ENCODE assay signal across 14 mouse cellular contexts in genomic region chr3:146607368-146607767, GRCm38 (mm10). TPM values are rescaled to one million over a fixed set of nuclear protein-coding genes. Genes with fewer than 3 reads are reported as not detected.
DNase-seq lines count a peak whose midpoint lies in the region; ATAC-seq and TF ChIP-seq lines count a peak whose summit lies in the region.
"Had no signal": no experiment of that assay in that cellular context is flagged by ENCODE, and none has a peak within 500 bp of the region (broad histone marks: within the 10 kb centered on the region; RNA-seq: fewer than 3 reads in every experiment).

No protein-coding gene starts in this region.

- no peak overlapping the region for H3K4me2 ChIP-seq in hindbrain, embryonic 14.5 days (replicated peaks)
- no peak overlapping the region for H3K4me2 ChIP-seq in neural tube, embryonic 13.5 days
- H3K4me2 ChIP-seq in kidney, embryonic 15.5 days, result no peak overlapping the region
- H3K4me2 ChIP-seq: liver, embryonic 15.5 days had no signal

- H3K4me3 ChIP-seq in hindbrain, embryonic 14.5 days (replicated peaks; ENCODE audit: low read length), result no peak overlapping the region
- H3K4me3 ChIP-seq in neural tube, embryonic 13.5 days, result no peak overlapping the region
- H3K4me3 ChIP-seq in kidney, embryonic 15.5 days (replicated peaks), result no peak overlapping the region
- H3K4me3 ChIP-seq: liver, embryonic 15.5 days had no signal

- no peak overlapping the region for H3K9ac ChIP-seq in hindbrain, embryonic 14.5 days
- no peak overlapping the region for H3K9ac ChIP-seq in neural tube, embryonic 13.5 days
- no peak overlapping the region for H3K9ac ChIP-seq in kidney, embryonic 15.5 days
- H3K9ac ChIP-seq: liver, embryonic 15.5 days had no signal

- H3K9me3 ChIP-seq in hindbrain, embryonic 14.5 days (ENCODE audit: control insufficient read depth, low read length), result no peaks in the 10 kb centered on the region
- H3K9me3 ChIP-seq in neural tube, embryonic 13.5 days, result no peaks in the 10 kb centered on the region
- no peaks in the 10 kb centered on the region for H3K9me3 ChIP-seq in kidney, embryonic 15.5 days (replicated peaks)
- H3K9me3 ChIP-seq: liver, embryonic 15.5 days had no signal

- CTCF ChIA-PET in Patski (lab: Charles Lee), result interaction anchor here (0.5 to 2.2 kb wide), 6 partner anchors 8 to 42 kb away, joined by 3 to 4 read pairs (median 3); no protein-coding TSS in a partner anchor

- no peak for TF ChIP-seq CTCF in Patski (IDR thresholded peaks at IDR 0.05)

- no peak overlapping the region for H3K27ac ChIP-seq in hindbrain, embryonic 14.5 days
- H3K27ac ChIP-seq in neural tube, embryonic 13.5 days (replicated peaks), result 0 out of 2 replicates have a peak overlapping the region, but pooled peaks have one; percentile 28
- no peak overlapping the region for H3K27ac ChIP-seq in kidney, embryonic 15.5 days
- H3K27ac ChIP-seq: liver, embryonic 15.5 days had no signal

- POLR2A ChIA-PET in Patski (lab: Charles Lee), result interaction anchor here (0.7 to 1.5 kb wide), 2 partner anchors 14 to 39 kb away, joined by 4 read pairs; no protein-coding TSS in a partner anchor

- peak; percentile 94 for ATAC-seq in Patski
- ATAC-seq in hindbrain, embryonic 14.5 days (ENCODE audit: low FRiP score), result 0 out of 2 replicates have a peak, but pooled peaks have one; percentile 60
- ATAC-seq in neural tube, embryonic 13.5 days (ENCODE audit: low read depth), result peak; percentile 78
- no peak for ATAC-seq in kidney, embryonic 15.5 days (replicated peaks; ENCODE audit: low FRiP score)
- no peak for ATAC-seq in cerebellum, adult (ENCODE audit: insufficient number of reproducible peaks, low FRiP score, low TSS enrichment)

- no peaks in the 10 kb centered on the region for H3K36me3 ChIP-seq in hindbrain, embryonic 14.5 days (replicated peaks; ENCODE audit: control insufficient read depth, insufficient read depth)
- no peaks in the 10 kb centered on the region for H3K36me3 ChIP-seq in neural tube, embryonic 13.5 days
- H3K36me3 ChIP-seq in kidney, embryonic 15.5 days, result no peaks in the 10 kb centered on the region
- H3K36me3 ChIP-seq: liver, embryonic 15.5 days had no signal

- DNase-seq in layer of hippocampus, adult 11-12 months (ENCODE audit: low spot score), result peak; percentile 39
- no peak for DNase-seq in layer of hippocampus, postnatal 10 days (ENCODE audit: low spot score in 2 of 2)
- peak; percentile 92 for DNase-seq in Patski (ENCODE audit: low read depth, low spot score)
- peak; percentile 52 for DNase-seq in hindbrain, embryonic 14.5 days (ENCODE audit: low spot score)
- DNase-seq in ovary, adult 18-20 months (ENCODE audit: low spot score), result no peak
- DNase-seq: cerebellum, postnatal 25 days; spleen, adult 18-20 months; thymus, postnatal 36 days had no signal

- in situ Hi-C loops in Patski (cut with MboI; ENCODE audit: low pct_unique_long_range_greater_than_20kb), result no loop called here

- 12% methylated on average over 1 of the region's 1 CpGs for WGBS in hindbrain, embryonic 14.5 days
- 19% methylated on average over 1 of the region's 1 CpGs for WGBS in neural tube, embryonic 13.5 days
- 24% methylated on average over 1 of the region's 1 CpGs for WGBS in kidney, embryonic 15.5 days

- H3K4me1 ChIP-seq in hindbrain, embryonic 14.5 days (replicated peaks; ENCODE audit: control insufficient read depth, insufficient read depth, low read length), result peaks cover 6% of the 10 kb centered on the region; the same call in 1 of the 2 replicates
- peaks cover 12% of the 10 kb centered on the region for H3K4me1 ChIP-seq in neural tube, embryonic 13.5 days (replicated peaks)
- H3K4me1 ChIP-seq in kidney, embryonic 15.5 days, result no peaks in the 10 kb centered on the region
- H3K4me1 ChIP-seq: liver, embryonic 15.5 days had no signal

- H3K27me3 ChIP-seq in Patski, result no peaks in the 10 kb centered on the region
- H3K27me3 ChIP-seq in hindbrain, embryonic 14.5 days (ENCODE audit: control insufficient read depth, insufficient read depth, low read length), result no peaks in the 10 kb centered on the region
- H3K27me3 ChIP-seq in neural tube, embryonic 13.5 days, result no peaks in the 10 kb centered on the region
- no peaks in the 10 kb centered on the region for H3K27me3 ChIP-seq in kidney, embryonic 15.5 days
- H3K27me3 ChIP-seq: liver, embryonic 15.5 days had no signal

RNA-seq across cellular contexts. Expression of gene Dnase2b, which starts 8.0 kb away (rescaled TPM):
- not detected for total RNA-seq in layer of hippocampus, postnatal 10 days (2021)
- 0.03 TPM for polyA plus RNA-seq in Patski (2021)
- polyA plus RNA-seq in hindbrain, embryonic 14.5 days (2014; fragmentation: Nextera tagmentation; extraction: Ambion mirVana), result not detected in 2 replicates
- polyA plus RNA-seq in neural tube, embryonic 13.5 days (2015; fragmentation: Nextera tagmentation; extraction: Ambion mirVana), result not detected in 2 replicates
- 0.08 TPM in 1 of 2 replicates, not detected in the other for polyA plus RNA-seq in kidney, embryonic 15.5 days (2015; fragmentation: Nextera tagmentation; extraction: Ambion mirVana)
- polyA plus RNA-seq: heart, embryonic 16.5 days; large intestine, adult 2 months had no signal

RNA-seq across cellular contexts. Expression of gene Uox, which starts 37.1 kb away (rescaled TPM):
- under 1 TPM; 0.38 to 0.75 TPM for total RNA-seq in layer of hippocampus, postnatal 10 days (2021)
- polyA plus RNA-seq in Patski (2021), result 2.9 TPM
- not detected in 2 replicates for polyA plus RNA-seq in hindbrain, embryonic 14.5 days (2014; fragmentation: Nextera tagmentation; extraction: Ambion mirVana)
- polyA plus RNA-seq in neural tube, embryonic 13.5 days (2015; fragmentation: Nextera tagmentation; extraction: Ambion mirVana), result not detected in 2 replicates
- polyA plus RNA-seq in kidney, embryonic 15.5 days (2015; fragmentation: Nextera tagmentation; extraction: Ambion mirVana), result 0.88 TPM in 1 of 2 replicates, not detected in the other

RNA-seq across cellular contexts. Expression of gene 4930503B20Rik, which starts 43.7 kb away (rescaled TPM):
- not detected for total RNA-seq in layer of hippocampus, postnatal 10 days (2021)
- polyA plus RNA-seq in Patski (2021), result 0.44 TPM
- polyA plus RNA-seq in hindbrain, embryonic 14.5 days (2014; fragmentation: Nextera tagmentation; extraction: Ambion mirVana), result not detected in 2 replicates
- not detected in 2 replicates for polyA plus RNA-seq in neural tube, embryonic 13.5 days (2015; fragmentation: Nextera tagmentation; extraction: Ambion mirVana)
- polyA plus RNA-seq in kidney, embryonic 15.5 days (2015; fragmentation: Nextera tagmentation; extraction: Ambion mirVana), result not detected in 2 replicates
- polyA plus RNA-seq: large intestine, adult 2 months; liver, embryonic 15.5 days had no signal

Comparison
In these comparisons a context has a peak if more than half of its experiments do, and no peak if none do; other contexts are left out.
1. DNase-seq: peak in layer of hippocampus, adult 11-12 months (single experiment), Patski (single experiment) and hindbrain, embryonic 14.5 days (single experiment); none in layer of hippocampus, postnatal 10 days (0 of 2) and ovary, adult 18-20 months (single experiment).
2. ATAC-seq: peak in Patski (single experiment), hindbrain, embryonic 14.5 days (single experiment) and neural tube, embryonic 13.5 days (single experiment); none in kidney, embryonic 15.5 days (single experiment) and cerebellum, adult (single experiment).